23 mouse cellular contexts compared by ENCODE assay signal in genomic region chr11:93470771-93471170, GRCm38 (mm10).
DNase-seq lines count a peak whose midpoint lies in the region; ATAC-seq lines count a peak whose summit lies in the region.
"Had no signal": no experiment of that assay in that cellular context is flagged by ENCODE, and none has a peak within 500 bp of the region (broad histone marks: within the 10 kb centered on the region; RNA-seq: fewer than 3 reads in every experiment).

No protein-coding gene starts in this region.

- H3K9me3 ChIP-seq in midbrain, embryonic 14.5 days (ENCODE audit: control insufficient read depth, low read length), result no peaks in the 10 kb centered on the region
- H3K9me3 ChIP-seq in midbrain, embryonic 10.5 days (replicated peaks), result no peaks in the 10 kb centered on the region
- H3K9me3 ChIP-seq in hindbrain, embryonic 16.5 days (ENCODE audit: control insufficient read depth, low read length), result no peaks in the 10 kb centered on the region
- H3K9me3 ChIP-seq: heart, embryonic 15.5 days; limb, embryonic 15.5 days; neural tube, embryonic 13.5 days had no signal

- 0 out of 2 replicates have a peak overlapping the region, but pooled peaks have one; percentile 26 for H3K27ac ChIP-seq in midbrain, embryonic 14.5 days (replicated peaks; ENCODE audit: low read depth, low read length)
- H3K27ac ChIP-seq in midbrain, embryonic 10.5 days (replicated peaks), result no peak overlapping the region
- H3K27ac ChIP-seq in hindbrain, embryonic 16.5 days (ENCODE audit: low read depth, low read length), result no peak overlapping the region
- H3K27ac ChIP-seq: heart, embryonic 15.5 days; limb, embryonic 15.5 days; liver, embryonic 14.5 days had no signal

- peaks cover 2% of the 10 kb centered on the region; the same call in 1 of the 2 replicates for H3K4me1 ChIP-seq in midbrain, embryonic 14.5 days (ENCODE audit: control insufficient read depth, insufficient read depth, low read length)
- 0 out of 2 replicates have a peak, but pooled peaks cover 2% of the 10 kb centered on the region for H3K4me1 ChIP-seq in midbrain, embryonic 10.5 days
- peaks cover 4% of the 10 kb centered on the region for H3K4me1 ChIP-seq in hindbrain, embryonic 16.5 days (ENCODE audit: control insufficient read depth, insufficient read depth, low read depth, low read length)
- H3K4me1 ChIP-seq: heart, embryonic 15.5 days had no signal

- H3K36me3 ChIP-seq in midbrain, embryonic 14.5 days (ENCODE audit: control insufficient read depth, insufficient read depth, low read length), result no peaks in the 10 kb centered on the region
- H3K36me3 ChIP-seq in midbrain, embryonic 10.5 days, result no peaks in the 10 kb centered on the region
- no peaks in the 10 kb centered on the region for H3K36me3 ChIP-seq in hindbrain, embryonic 16.5 days (ENCODE audit: control insufficient read depth, insufficient read depth, low read length)
- H3K36me3 ChIP-seq: G1E; heart, embryonic 15.5 days; limb, embryonic 15.5 days; neural tube, embryonic 13.5 days had no signal

- no peak overlapping the region for H3K9ac ChIP-seq in midbrain, embryonic 14.5 days (replicated peaks; ENCODE audit: low read length)
- no peak overlapping the region for H3K9ac ChIP-seq in hindbrain, embryonic 16.5 days (ENCODE audit: low read depth, low read length)
- H3K9ac ChIP-seq: heart, embryonic 15.5 days; limb, embryonic 15.5 days; liver, embryonic 14.5 days; lung, embryonic 14.5 days; neural tube, embryonic 13.5 days had no signal

- H3K4me2 ChIP-seq in midbrain, embryonic 14.5 days (ENCODE audit: low read length), result no peak overlapping the region
- H3K4me2 ChIP-seq in hindbrain, embryonic 16.5 days (ENCODE audit: low read length), result peak overlapping the region; percentile 20
- H3K4me2 ChIP-seq: heart, embryonic 15.5 days; limb, embryonic 15.5 days; lung, embryonic 14.5 days; neural tube, embryonic 13.5 days had no signal

- no peak for ATAC-seq in midbrain, embryonic 14.5 days (ENCODE audit: low FRiP score, low TSS enrichment)
- no peak for ATAC-seq in hindbrain, embryonic 16.5 days
- ATAC-seq: intestine, postnatal 0 days had no signal

- intact Hi-C loops in heart, postnatal 25 days (cut with DNase I), result no loop called here

- H3K4me3 ChIP-seq in midbrain, embryonic 14.5 days (replicated peaks; ENCODE audit: low read depth, low read length), result no peak overlapping the region
- no peak overlapping the region for H3K4me3 ChIP-seq in midbrain, embryonic 10.5 days
- H3K4me3 ChIP-seq in hindbrain, embryonic 16.5 days (ENCODE audit: low read length), result no peak overlapping the region
- H3K4me3 ChIP-seq: heart, embryonic 15.5 days; limb, embryonic 15.5 days; neural tube, embryonic 13.5 days had no signal

- DNase-seq in heart, adult 11 months, result peak; percentile 12
- no peak for DNase-seq in heart, postnatal 25 days (ENCODE audit: low spot score)
- peak; percentile 58 for DNase-seq in midbrain, embryonic 14.5 days
- DNase-seq in midbrain, embryonic 10.5 days (ENCODE audit: low spot score), result no peak
- DNase-seq in retina, postnatal 1 day, result peak; percentile 61
- DNase-seq in cerebellum, adult 18-20 months, result no peak
- DNase-seq: adrenal gland, adult 2 months; B cell, adult 2 months; cerebellum, adult 11-12 months; cerebellum, postnatal 25 days; heart, postnatal 4 days; kidney, postnatal 4 days; layer of hippocampus, adult 9-11 months; lung, embryonic 14.5 days; right cerebral cortex, postnatal 14 days; spleen, adult 18-20 months had no signal

- WGBS in midbrain, embryonic 14.5 days, result 34% methylated on average over 7 of the region's 7 CpGs
- 79% methylated on average over 7 of the region's 7 CpGs for WGBS in midbrain, embryonic 10.5 days
- 22% methylated on average over 7 of the region's 7 CpGs for WGBS in hindbrain, embryonic 16.5 days

- no peaks in the 10 kb centered on the region for H3K27me3 ChIP-seq in midbrain, embryonic 14.5 days (ENCODE audit: control insufficient read depth, insufficient read depth, low read length)
- no peaks in the 10 kb centered on the region for H3K27me3 ChIP-seq in midbrain, embryonic 10.5 days (ENCODE audit: low read depth, poor library complexity, severe bottlenecking)
- no peaks in the 10 kb centered on the region for H3K27me3 ChIP-seq in hindbrain, embryonic 16.5 days (replicated peaks; ENCODE audit: control insufficient read depth, insufficient read depth, low read length)
- H3K27me3 ChIP-seq: heart, embryonic 15.5 days; limb, embryonic 15.5 days; neural tube, embryonic 13.5 days had no signal

Comparison
In these comparisons a context has a peak if more than half of its experiments do, and no peak if none do; other contexts are left out.
1. DNase-seq: peak in heart, adult 11 months (single experiment), midbrain, embryonic 14.5 days (single experiment) and retina, postnatal 1 day (single experiment); none in heart, postnatal 25 days (single experiment), midbrain, embryonic 10.5 days (single experiment) and cerebellum, adult 18-20 months (0 of 2).